Mouse (Mus musculus): ENCODE data around the gene Cnnm1. TPM values are rescaled to one million over a fixed set of nuclear protein-coding genes. Genes with fewer than 3 reads are reported as not detected.
"Not testable (repeated sequence)": the region's sequence is repeated elsewhere in the genome, so short reads cannot be mapped to it uniquely, and the experiment has no call there.

Gene Cnnm1
- total RNA-seq, 2 experiments from 2014 or later: not detected

DNA sequence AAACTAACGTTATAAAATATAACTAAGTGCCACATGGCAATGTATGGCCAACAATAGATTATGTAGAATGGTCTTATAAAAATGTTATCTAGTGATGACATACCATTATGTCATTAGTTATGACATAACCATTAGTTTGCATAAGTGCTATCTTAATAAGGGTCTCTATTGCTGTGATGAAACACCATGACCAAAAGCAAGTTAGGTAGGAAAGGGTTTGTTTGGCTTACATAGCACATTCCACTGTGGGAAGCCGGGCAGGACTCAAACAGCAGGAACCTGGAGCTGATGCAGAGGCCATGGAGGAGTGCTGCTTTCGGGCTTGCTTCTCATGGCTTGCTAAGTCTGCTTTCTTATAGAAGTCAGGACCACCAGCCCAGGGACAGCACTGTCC is 24.1 kb downstream of the Cnnm1 start:
- intact Hi-C loops (cut with DNase I): no loop called here
- no peak for DNase-seq

DNA sequence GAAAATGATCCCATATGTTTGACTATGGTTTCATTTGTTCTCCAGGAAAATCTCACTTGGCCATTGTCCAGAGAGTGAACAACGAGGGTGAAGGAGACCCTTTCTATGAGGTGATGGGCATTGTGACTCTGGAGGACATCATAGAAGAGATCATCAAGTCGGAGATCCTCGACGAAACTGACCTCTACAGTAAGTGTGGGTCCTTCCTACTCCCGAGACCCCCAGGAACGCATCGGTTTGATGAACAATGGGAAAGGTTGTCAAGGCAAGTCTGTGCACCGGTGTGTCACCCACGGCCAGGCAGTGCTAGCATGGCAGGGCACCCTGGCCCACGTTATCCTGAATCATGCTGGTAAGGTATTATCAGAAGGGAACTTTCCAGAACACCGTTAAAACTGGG is 24.8 kb downstream of the Cnnm1 start:
- intact Hi-C loops (cut with DNase I): no loop called here

DNA sequence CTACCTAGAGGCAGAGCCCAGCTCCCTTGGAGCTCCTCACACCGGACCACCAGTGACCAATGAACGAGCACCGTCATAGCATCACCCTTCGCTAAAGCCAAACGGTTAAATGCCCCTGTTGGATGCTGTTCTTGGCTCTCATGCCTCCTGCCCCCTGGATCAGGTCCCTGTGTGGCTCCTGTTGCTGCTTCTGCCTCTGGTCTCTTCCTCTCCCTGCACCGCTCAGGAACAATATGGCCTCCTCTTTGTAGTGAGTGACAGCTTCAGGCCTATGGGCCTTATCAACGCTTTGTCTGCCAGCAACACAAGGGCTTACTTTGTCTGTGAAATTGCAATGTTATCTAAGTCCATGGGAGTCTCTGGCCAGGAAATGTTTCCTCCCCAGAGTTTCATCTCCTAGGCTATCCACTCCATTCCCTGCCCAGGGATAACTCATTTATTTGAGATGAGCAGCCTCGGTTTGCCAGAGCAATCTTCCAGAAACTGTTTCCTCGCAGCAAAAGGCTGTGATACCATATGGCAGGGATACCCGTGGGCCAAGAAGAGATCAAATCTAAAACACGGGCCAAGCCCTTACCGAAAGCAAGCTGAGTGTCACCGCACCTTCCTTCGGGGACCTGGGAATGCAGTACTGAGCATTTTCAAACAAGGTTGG is 25.5 kb downstream of the Cnnm1 start:
- DNase-seq: no peak
- intact Hi-C loops (cut with DNase I): no loop called here

More for the DNA sequence above, 24.8 kb downstream of the Cnnm1 start:
- DNase-seq: no peak

DNA sequence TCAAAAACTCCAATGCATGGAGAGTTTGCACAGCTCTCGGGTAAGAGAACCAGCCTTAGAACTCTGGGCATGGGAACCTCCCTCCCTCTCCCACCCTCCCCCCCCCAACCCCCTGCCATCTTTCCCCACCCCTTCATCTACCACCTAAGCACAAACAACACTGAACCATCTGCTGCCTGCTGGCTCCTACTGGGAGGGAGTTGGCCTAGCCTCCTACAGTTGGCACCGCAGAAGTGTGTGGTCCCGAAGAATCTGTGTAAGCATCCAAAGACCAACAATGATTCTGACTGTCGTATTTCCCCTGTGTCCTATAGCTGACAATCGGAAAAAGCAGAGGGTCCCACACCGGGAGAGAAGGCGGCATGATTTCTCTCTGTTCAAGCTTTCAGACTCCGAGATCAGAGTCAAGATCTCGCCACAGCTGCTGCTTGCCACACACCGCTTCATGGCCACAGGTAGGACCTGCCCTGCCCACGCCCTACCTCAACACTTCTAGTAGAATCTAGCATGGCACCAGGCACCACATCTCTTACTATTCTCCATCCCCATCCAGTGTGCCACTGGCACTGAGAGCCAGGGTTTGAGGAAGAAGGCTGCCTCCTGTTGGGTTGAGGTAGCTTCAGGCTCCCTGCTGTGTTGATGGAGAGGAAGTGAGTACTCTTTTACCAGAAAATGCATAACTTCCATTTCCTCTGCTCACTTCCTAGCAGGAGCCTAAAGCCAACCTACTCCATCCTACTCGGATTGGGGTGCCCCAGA is 27.9 kb downstream of the Cnnm1 start:
- intact Hi-C loops (cut with DNase I): no loop called here
- DNase-seq: no peak

DNA sequence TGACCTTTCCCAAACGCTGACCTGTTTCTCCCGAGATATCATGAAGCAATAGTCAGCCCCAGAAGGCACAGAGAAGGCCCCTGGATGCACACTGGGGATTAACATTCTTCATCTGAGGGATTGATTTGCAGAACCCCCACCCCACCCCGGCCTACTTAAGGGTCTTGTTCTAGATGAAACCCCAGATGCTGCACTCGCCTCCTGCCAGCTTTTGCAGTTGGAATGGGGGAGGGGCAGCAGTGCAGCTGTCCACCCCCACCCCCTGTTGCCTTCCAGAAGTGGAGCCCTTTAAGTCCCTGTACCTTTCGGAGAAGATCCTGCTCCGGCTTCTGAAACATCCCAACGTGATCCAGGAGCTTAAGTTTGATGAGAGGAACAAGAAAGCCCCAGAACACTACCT is 29.1 kb downstream of the Cnnm1 start:
- intact Hi-C loops (cut with DNase I): no loop called here
- DNase-seq: no peak

- DNase-seq: no peak
- intact Hi-C loops (cut with DNase I): loop anchor here (10.0 kb wide), 1 partner anchor 448 kb away; no protein-coding TSS in a partner anchor
Measured at GRCm38 (mm10) chr19:43472331-43472730, 32.1 kb downstream of the Cnnm1 start.

DNA sequence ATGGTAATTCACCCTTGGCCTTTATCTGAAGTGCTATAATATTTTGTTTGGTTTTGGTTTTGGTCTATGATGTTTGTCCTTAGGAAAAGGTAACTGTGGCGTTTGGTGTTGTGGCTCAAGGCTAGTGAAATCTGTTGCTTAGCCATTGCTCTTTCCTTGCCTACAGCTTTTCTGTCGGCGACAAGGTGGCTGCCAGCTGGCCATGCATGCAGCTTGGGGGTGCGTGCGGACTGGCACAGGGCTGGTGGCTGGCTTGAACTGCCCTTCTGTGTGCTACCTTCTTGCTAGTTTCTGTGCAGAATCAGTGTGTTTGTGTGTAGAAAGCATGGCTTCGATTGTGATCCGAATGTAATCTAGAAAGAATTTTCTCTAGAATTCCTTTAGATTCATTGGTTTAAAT is 32.5 kb downstream of the Cnnm1 start:
- no peak for DNase-seq
- intact Hi-C loops (cut with DNase I): loop anchor here (10.0 kb wide), 1 partner anchor 448 kb away; no protein-coding TSS in a partner anchor

DNA sequence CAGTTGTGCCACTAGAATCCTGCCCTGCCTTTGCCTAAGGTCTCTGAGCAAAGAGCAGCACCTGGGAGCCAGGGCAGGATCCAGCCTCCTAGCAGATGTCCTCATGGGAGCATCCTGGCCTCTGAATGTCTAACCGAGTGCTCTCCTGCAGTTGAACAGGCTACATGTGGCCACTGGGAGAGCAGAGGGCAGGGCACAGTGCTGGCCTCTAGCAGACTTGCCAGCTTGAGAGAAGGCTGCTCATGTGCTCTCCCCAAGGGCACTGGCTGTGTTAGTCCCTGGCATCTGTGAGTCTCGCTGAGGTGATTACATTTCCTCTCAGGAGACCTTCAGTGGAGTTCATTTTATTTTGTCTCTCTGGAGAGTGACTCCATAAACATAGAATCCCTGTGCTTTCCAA is 35.4 kb downstream of the Cnnm1 start:
- DNase-seq: no peak
- intact Hi-C loops (cut with DNase I): loop anchor here (10.0 kb wide), 1 partner anchor 451 kb away; no protein-coding TSS in a partner anchor

GRCm38 (mm10) chr19:43476063-43476462 is 35.8 kb downstream of the Cnnm1 start:
- DNase-seq: no peak
- intact Hi-C loops (cut with DNase I): loop anchor here (10.0 kb wide), 1 partner anchor 451 kb away; no protein-coding TSS in a partner anchor

- no peak for DNase-seq
- intact Hi-C loops (cut with DNase I): loop anchor here (10.0 kb wide), 1 partner anchor 453 kb away; no protein-coding TSS in a partner anchor
Measured at GRCm38 (mm10) chr19:43477436-43477835, 37.2 kb downstream of the Cnnm1 start.

- intact Hi-C loops (cut with DNase I): loop anchor here (10.0 kb wide), 1 partner anchor 454 kb away; no protein-coding TSS in a partner anchor
- DNase-seq: peak; percentile 36 to 47
Measured at GRCm38 (mm10) chr19:43478891-43479290, 38.7 kb downstream of the Cnnm1 start.

GRCm38 (mm10) chr19:43479431-43479830 is 39.2 kb downstream of the Cnnm1 start:
- intact Hi-C loops (cut with DNase I): loop anchor here (10.0 kb wide), 1 partner anchor 455 kb away; no protein-coding TSS in a partner anchor
- no peak for DNase-seq

DNA sequence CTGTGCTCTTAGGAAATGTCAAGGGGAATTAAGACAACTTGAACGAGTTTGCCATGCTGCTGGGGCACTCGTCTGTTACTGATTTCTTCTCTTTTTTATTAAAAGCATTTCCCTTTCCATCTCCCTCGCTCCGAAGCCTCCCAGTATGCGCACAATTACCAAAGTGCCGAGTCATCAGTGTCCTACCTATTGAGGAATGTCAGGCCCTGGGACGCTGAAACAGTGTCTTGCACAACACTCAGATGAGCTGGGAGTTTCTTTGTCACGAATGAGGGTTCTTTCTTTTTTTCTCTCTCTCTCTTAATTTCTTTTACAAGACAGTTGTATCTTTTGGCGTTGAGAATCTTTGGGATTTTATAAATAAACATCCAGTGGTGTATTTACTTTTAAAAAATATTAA is 40.3 kb downstream of the Cnnm1 start:
- DNase-seq: no peak
- intact Hi-C loops (cut with DNase I): no loop called here

DNA sequence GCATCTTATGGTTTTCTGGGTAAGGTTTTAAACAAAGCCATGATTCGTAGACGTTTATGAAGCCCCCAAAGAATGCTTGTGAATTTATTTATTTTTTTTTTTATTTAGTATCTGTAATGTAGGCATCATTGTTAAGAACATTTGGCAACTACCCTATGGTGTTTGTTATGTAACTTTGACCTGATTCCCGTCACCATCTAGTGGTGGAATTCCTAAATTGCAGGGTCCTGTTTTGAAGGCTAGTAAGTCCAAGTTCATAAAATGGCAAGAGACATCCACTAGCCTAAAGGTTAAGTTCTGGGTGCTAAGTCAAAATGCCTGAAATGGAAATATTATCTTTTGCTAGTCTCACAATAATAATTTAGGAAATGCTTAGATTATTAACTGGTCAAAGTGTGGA is 47.2 kb downstream of the Cnnm1 start:
- intact Hi-C loops (cut with DNase I): no loop called here
- no peak for DNase-seq

DNA sequence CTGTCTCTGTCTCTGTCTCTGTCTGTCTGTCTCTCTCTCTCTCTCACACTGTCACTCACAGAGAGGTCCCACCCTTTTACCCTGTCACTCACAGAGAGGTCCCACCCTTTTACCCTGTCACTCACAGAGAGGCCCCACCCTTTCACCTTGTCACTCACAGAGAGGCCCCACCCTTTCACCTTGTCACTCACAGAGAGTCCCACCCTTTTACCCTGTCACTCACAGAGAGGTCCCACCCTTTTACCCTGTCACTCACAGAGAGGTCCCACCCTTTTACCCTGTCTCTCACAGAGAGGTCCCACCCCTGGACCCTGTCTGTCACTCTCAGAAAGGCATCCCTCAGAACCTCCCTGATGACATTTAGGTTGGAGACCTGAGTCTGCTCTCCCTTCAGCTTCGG is 53.1 kb downstream of the Cnnm1 start:
- intact Hi-C loops (cut with DNase I): not testable (repeated sequence)

GRCm38 (mm10) chr19:43493878-43494277 is 53.6 kb downstream of the Cnnm1 start:
- intact Hi-C loops (cut with DNase I): loop anchor here (2.0 kb wide), 1 partner anchor 137 kb away; no protein-coding TSS in a partner anchor
- DNase-seq: no peak

More for the DNA sequence above, 53.1 kb downstream of the Cnnm1 start:
- not testable (repeated sequence) for DNase-seq

- DNase-seq: no peak
- intact Hi-C loops (cut with DNase I): loop anchor here (1.0 to 2.0 kb wide), 2 partner anchors 35 to 136 kb away; no protein-coding TSS in a partner anchor
Measured at GRCm38 (mm10) chr19:43494914-43495313, 54.7 kb downstream of the Cnnm1 start.

DNA sequence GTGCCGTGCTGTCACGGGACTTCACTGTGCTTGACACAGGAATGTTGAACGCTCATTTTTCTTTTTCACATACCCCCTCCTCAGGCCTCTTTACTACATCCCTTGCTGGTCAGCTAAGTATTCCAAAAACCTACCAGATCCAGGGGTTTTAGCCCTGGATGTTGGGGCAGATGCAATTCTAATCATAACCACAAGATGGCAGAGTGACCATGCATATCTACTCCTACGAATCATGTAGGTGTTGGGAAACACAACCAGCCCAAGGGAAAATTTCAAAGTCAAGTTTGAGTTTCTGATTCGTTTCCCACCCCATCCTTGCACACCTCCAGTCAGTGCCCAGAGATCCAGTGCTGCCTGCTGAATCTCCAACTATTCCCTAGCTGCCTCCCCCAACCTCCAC is 55.6 kb downstream of the Cnnm1 start:
- intact Hi-C loops (cut with DNase I): loop anchor here (1.0 to 2.0 kb wide), 3 partner anchors 34 to 169 kb away; no protein-coding TSS in a partner anchor
- peak; percentile 63 for DNase-seq

GRCm38 (mm10) chr19:43497440-43497839 is 57.2 kb downstream of the Cnnm1 start:
- DNase-seq: no peak
- intact Hi-C loops (cut with DNase I): loop anchor here (2.0 kb wide), 1 partner anchor 167 kb away; no protein-coding TSS in a partner anchor

- DNase-seq: peak in 1 of 2 experiments; percentile 37
- intact Hi-C loops (cut with DNase I): no loop called here
Measured at GRCm38 (mm10) chr19:43498874-43499273, 58.6 kb downstream of the Cnnm1 start.

GRCm38 (mm10) chr19:43502630-43503029 is 62.4 kb downstream of the Cnnm1 start:
- intact Hi-C loops (cut with DNase I): no loop called here
- no peak for DNase-seq
